Mouse (Mus musculus) ES-E14 (cell line): ENCODE results near the gene Add1.

Experiments used
- CHD2 ChIP-seq: IDR thresholded peaks from 2 replicates; pipeline ENCODE4 v1.6.1; 2014; ENCODE audit warnings: mild to moderate bottlenecking, low read depth, low read length, inconsistent platforms
- HCFC1 ChIP-seq: IDR thresholded peaks from 2 replicates; pipeline ENCODE4 v1.6.1; 2012; ENCODE audit warnings: low read length, inconsistent platforms, borderline replicate concordance; ENCODE audit not compliant: insufficient read depth

DNA sequence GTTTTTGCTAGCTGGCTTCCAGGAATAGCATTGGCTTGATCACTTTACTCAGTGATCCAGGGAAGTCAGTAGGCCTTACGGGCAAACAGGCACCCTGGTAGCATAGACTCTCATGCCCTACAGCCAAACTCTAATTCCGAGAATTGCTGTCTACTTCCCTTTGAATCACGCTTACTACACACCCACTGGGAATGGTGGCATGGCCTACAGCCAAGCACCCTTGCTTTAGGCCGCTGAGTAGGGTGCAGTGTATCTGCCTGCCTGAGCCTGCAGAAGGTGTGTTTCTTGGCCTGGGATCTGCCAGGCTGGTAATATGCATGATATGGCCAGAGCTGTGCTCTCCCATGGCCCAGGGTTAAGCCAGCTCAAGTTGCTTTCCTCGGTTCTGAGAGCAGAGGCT is 44.7 kb upstream of the Add1 start:
- TF ChIP-seq HCFC1 (no peak), CHD2 (no peak)
